Mouse (Mus musculus) forebrain, postnatal 0 days (tissue): Measurements from ENCODE around the gene Gabarap. TPM values are rescaled to one million over a fixed set of nuclear protein-coding genes. Genes with fewer than 3 reads are reported as not detected.
A peak's percentile ranks its signal among the peaks of the same experiment; 100 is the strongest.

Experiments used
- ATAC-seq: fragments of 200-750 bp; cut with Nextera tagmentation; 2 replicates; pipeline ENCODE4 v1.8.0; 2017; ENCODE audit warnings: mild to moderate bottlenecking, moderate library complexity
- DNase-seq: peaks from one replicate; pipeline ENCODE4 v3.0.0-alpha.2; 2015
- H3K27ac ChIP-seq: fragments of 300-500 bp; sonication (generic); 2 replicates; pipeline ENCODE4 v1.5.1; 2014; ENCODE audit warnings: low read depth, mild to moderate bottlenecking, antibody characterized with exemption, low read length, moderate library complexity, mixed read lengths
- H3K27me3 ChIP-seq: fragments of 300-500 bp; sonication (generic); 2 replicates; pipeline ENCODE4 v1.6.1; 2014; ENCODE audit warnings: mild to moderate bottlenecking, low read length, mixed read lengths; ENCODE audit not compliant: insufficient read depth
- H3K36me3 ChIP-seq: fragments of 300-500 bp; sonication (generic); 2 replicates; pipeline ENCODE4 v1.6.1; 2014; ENCODE audit warnings: mild to moderate bottlenecking, moderate library complexity; ENCODE audit not compliant: insufficient read depth
- H3K4me1 ChIP-seq: fragments of 300-500 bp; sonication (generic); 2 replicates; pipeline ENCODE4 v1.6.1; 2014; ENCODE audit warnings: antibody characterized with exemption; ENCODE audit not compliant: insufficient read depth
- H3K4me2 ChIP-seq: fragments of 300-500 bp; sonication (generic); 2 replicates; pipeline ENCODE4 v1.6.1; 2014; ENCODE audit warnings: low read depth, mild to moderate bottlenecking, moderate library complexity
- H3K4me3 ChIP-seq: fragments of 300-500 bp; sonication (generic); 2 replicates; pipeline ENCODE4 v1.5.1; 2014; ENCODE audit warnings: low read depth, low read length, mixed read lengths
- H3K9ac ChIP-seq: fragments of 300-500 bp; sonication (generic); 2 replicates; pipeline ENCODE4 v1.6.1; 2014; ENCODE audit warnings: mild to moderate bottlenecking
- H3K9me3 ChIP-seq: fragments of 300-500 bp; sonication (generic); 2 replicates; pipeline ENCODE4 v1.6.1; 2016; ENCODE audit warnings: low read length
- CTCF ChIP-seq: sonication (generic); IDR thresholded peaks from 2 replicates; pipeline ENCODE4 v1.5.1; 2016; ENCODE audit warnings: antibody characterized with exemption, control low read depth, low read depth
- WGBS: fragments of 180-500 bp; shearing (Covaris S2); extraction: QIAGEN DNeasy Blood & Tissue Kit; methylation state at CpG from one replicate; pipeline ENCODE4 v1.1.7; 2014; 5-methylcytosine and 5-hydroxymethylcytosine counted together
- polyA plus RNA-seq: library from polyadenylated mRNA; unstranded; fragments of >200 nt; fragmentation: Nextera tagmentation; extraction: Ambion mirVana; gene quantifications from 2 replicates; pipeline ENCODE4 v1.2.1, GENCODE M21; 2015
- total RNA-seq: library from RNA; depleted of rRNA; stranded (reverse); fragments of >200 nt; gene quantifications from 2 replicates; pipeline ENCODE4 v1.2.3, GENCODE M21; 2014

Gabarap gene
- total and polyA plus RNA-seq, 2 experiments from 2014 or later = 246 to 574 TPM

DNA sequence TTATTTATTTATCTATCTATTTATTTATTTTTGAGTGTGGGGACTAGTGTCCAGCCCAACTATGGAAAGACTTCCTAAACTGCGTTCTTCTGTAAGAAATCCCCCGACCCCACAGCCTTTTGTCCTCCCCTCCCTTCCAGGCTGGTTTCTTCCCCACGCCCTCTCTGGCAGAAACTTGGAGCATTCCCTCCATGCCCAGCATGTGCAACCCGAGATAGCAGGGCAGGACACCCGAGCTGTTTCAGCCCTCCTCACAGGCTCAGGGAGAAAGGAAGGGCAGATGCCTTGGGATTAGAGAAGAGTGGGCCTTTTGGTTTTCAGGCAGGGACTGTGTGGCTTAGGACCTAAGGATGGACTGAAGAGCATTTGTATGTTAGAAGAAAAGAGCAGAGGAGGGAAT, 8.1 kb upstream of the Gabarap start:
- H3K4me2 ChIP-seq = peak overlapping the region; percentile 74
- peaks cover 35% of the 10 kb centered on the region for H3K36me3 ChIP-seq
- ATAC-seq (no peak), DNase-seq (no peak)
- peaks cover 14% of the 10 kb centered on the region for H3K4me1 ChIP-seq
- TF ChIP-seq CTCF = no peak
- WGBS = 22% methylated on average over 5 of the region's 5 CpGs
- H3K4me3 ChIP-seq = no peak overlapping the region
- no peaks in the 10 kb centered on the region for H3K9me3 ChIP-seq
- peak overlapping the region; percentile 95; the same call in 1 of the 2 replicates for H3K9ac ChIP-seq
- H3K27me3 ChIP-seq = no peaks in the 10 kb centered on the region
- H3K27ac ChIP-seq = no peak overlapping the region

DNA sequence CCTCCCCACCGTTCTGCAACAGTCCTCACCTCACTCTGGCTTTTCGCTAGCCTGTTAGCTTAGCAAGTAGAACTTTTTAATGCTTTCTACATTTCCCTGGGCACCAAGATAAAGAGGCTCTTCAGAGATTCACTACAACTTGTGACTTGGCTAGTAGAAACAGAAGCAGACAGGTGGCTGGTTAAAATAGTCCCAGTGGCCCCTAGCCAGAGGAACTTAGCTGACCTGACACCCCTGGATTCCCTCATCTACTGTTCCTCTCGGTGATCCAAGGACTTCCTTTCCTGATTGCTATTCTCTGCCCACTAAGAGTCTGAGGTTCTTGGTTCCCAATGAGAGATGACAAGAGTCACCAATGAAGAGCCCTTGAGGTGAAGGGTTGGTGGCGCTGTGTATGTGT, 7.6 kb upstream of the Gabarap start:
- Histone ChIP-seq H3K4me1 (peaks cover 14% of the 10 kb centered on the region), H3K36me3 (peaks cover 40% of the 10 kb centered on the region), H3K9me3 (no peaks in the 10 kb centered on the region), H3K27me3 (no peaks in the 10 kb centered on the region), H3K4me2 (0 out of 2 replicates have a peak overlapping the region, but pooled peaks have one; percentile 74), H3K4me3 (no peak overlapping the region), H3K9ac (no peak overlapping the region), H3K27ac (no peak overlapping the region)
- ATAC-seq (no peak), DNase-seq (no peak)
- no peak for TF ChIP-seq CTCF
- 80% methylated on average over 4 of the region's 4 CpGs for WGBS

- Histone ChIP-seq H3K36me3 (peaks cover 51% of the 10 kb centered on the region), H3K4me3 (no peak overlapping the region), H3K9ac (no peak overlapping the region), H3K27me3 (no peaks in the 10 kb centered on the region), H3K4me1 (peaks cover 11% of the 10 kb centered on the region), H3K27ac (no peak overlapping the region), H3K9me3 (no peaks in the 10 kb centered on the region), H3K4me2 (no peak overlapping the region)
- 90% methylated on average over 8 of the region's 8 CpGs for WGBS
- TF ChIP-seq CTCF = no peak
- ATAC-seq (no peak), DNase-seq (no peak)
These were observed 6.5 kb upstream of the Gabarap start for GRCm38 (mm10) chr11:69984431-69984830.

DNA sequence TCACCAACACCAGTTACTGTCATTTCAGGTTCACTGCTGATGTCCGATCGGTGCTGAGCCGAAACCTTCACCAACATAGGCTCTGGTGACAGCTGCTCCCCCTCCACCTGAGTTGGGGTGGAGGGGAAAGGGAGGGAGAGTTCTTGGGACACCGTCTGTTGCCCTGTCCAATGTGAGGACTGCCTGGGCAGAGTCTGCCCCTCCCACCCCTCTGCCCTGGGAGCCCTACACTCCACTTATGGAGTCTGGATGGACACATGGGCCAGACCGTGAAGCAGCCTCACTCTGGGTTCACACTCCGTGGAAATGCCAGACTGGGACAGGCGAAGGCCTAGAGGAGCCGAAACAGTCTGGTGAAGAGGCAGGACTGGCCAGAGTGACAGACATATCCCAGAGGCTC, 994 bp upstream of the Gabarap start:
- Histone ChIP-seq H3K27ac (no peak overlapping the region), H3K36me3 (peaks cover 60% of the 10 kb centered on the region), H3K9ac (no peak overlapping the region), H3K27me3 (no peaks in the 10 kb centered on the region), H3K4me3 (no peak overlapping the region), H3K4me1 (peaks cover 8% of the 10 kb centered on the region), H3K4me2 (no peak overlapping the region), H3K9me3 (no peaks in the 10 kb centered on the region)
- no peak for DNase-seq
- no peak for ATAC-seq
- TF ChIP-seq CTCF = no peak
- 88% methylated on average over 8 of the region's 8 CpGs for WGBS

- Histone ChIP-seq H3K4me2 (peak overlapping the region; percentile 73), H3K9ac (peak overlapping the region; percentile 88), H3K4me3 (peak overlapping the region; percentile 79), H3K27me3 (no peaks in the 10 kb centered on the region), H3K4me1 (peaks cover 8% of the 10 kb centered on the region), H3K27ac (peak overlapping the region; percentile 90), H3K36me3 (peaks cover 48% of the 10 kb centered on the region), H3K9me3 (no peaks in the 10 kb centered on the region)
- TF ChIP-seq CTCF = no peak
- DNase-seq = no peak
- ATAC-seq = peak; percentile 9; the same call in 1 of the 2 replicates
- WGBS = 0% methylated on average over 15 of the region's 15 CpGs
These were observed 768 bp downstream of the Gabarap start for GRCm38 (mm10) chr11:69991711-69992110.

- H3K36me3 ChIP-seq = peaks cover 42% of the 10 kb centered on the region
- peak overlapping the region; percentile 79 for H3K4me3 ChIP-seq
- 82% methylated on average over 10 of the region's 10 CpGs for WGBS
- H3K4me2 ChIP-seq = peak overlapping the region; percentile 73
- H3K27me3 ChIP-seq = no peaks in the 10 kb centered on the region
- peaks cover 8% of the 10 kb centered on the region for H3K4me1 ChIP-seq
- TF ChIP-seq CTCF = no peak
- ATAC-seq = no peak
- no peak overlapping the region for H3K27ac ChIP-seq
- H3K9ac ChIP-seq = peak overlapping the region; percentile 88
- H3K9me3 ChIP-seq = no peaks in the 10 kb centered on the region
- DNase-seq = no peak
These were observed 1.5 kb downstream of the Gabarap start for GRCm38 (mm10) chr11:69992396-69992795.

DNA sequence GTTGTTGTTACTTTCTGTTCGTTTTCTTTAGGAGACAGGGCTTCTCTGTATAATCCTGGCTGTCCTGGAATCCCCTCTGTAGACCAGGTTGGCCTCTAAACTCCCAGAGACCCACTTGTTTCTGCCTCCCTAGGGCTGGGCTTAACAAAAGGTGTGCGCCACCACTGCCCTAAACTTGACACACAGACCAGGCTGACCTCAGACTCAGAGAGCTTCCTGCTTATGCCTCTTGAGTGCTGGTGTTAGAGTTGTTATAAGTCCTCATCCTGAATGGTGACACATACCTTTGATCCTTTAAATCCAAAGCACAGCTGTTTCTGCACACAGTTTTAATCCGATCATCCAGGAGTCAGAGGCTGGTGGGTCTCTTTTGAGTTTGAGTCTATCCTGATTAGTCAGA, 2.0 kb downstream of the Gabarap start:
- Histone ChIP-seq H3K9me3 (no peaks in the 10 kb centered on the region), H3K27me3 (no peaks in the 10 kb centered on the region), H3K36me3 (peaks cover 39% of the 10 kb centered on the region), H3K9ac (no peak overlapping the region), H3K27ac (no peak overlapping the region), H3K4me1 (peaks cover 14% of the 10 kb centered on the region), H3K4me2 (peak overlapping the region; percentile 73), H3K4me3 (no peak overlapping the region)
- DNase-seq (no peak), ATAC-seq (no peak)
- WGBS = 86% methylated on average over 3 of the region's 3 CpGs
- TF ChIP-seq CTCF = no peak
